Mouse (Mus musculus) thymus, adult 2 months (tissue): ENCODE data around the gene Foxm1.

Experiments
- CTCF ChIP-seq: fragments of 200-500 bp; IDR thresholded peaks from 2 replicates; pipeline ENCODE4 v1.5.1; 2012; ENCODE audit warnings: mild to moderate bottlenecking, control low read depth, low read length, moderate library complexity, borderline replicate concordance; ENCODE audit not compliant: control insufficient read depth, poor library complexity, insufficient read depth; ENCODE audit errors: extremely low read depth
- POLR2A ChIP-seq: fragments of 200-500 bp; IDR thresholded peaks from 2 replicates; pipeline ENCODE4 v1.6.1; 2012; ENCODE audit warnings: mild to moderate bottlenecking, low read length, control low read depth, moderate library complexity; ENCODE audit not compliant: control insufficient read depth, poor library complexity, insufficient read depth; ENCODE audit errors: extremely low read depth

GRCm38 (mm10) chr6:128408544-128409125 lies 45.9 kb downstream of the Foxm1 start:
- no peak for TF ChIP-seq CTCF
- no peak for TF ChIP-seq POLR2A
